Mouse (Mus musculus) liver, adult 2 months (tissue): ENCODE measurements around the gene Macrod1.

Experiments used
- CTCF ChIP-seq: fragments of 200-500 bp; IDR thresholded peaks from 2 replicates; pipeline ENCODE4 v1.5.1; 2011; ENCODE audit warnings: low read depth, low read length, control low read depth
- POLR2A ChIP-seq: fragments of 200-500 bp; IDR thresholded peaks from 2 replicates; pipeline ENCODE4 v1.6.1; 2011; ENCODE audit warnings: low read length, control low read depth; ENCODE audit not compliant: insufficient read depth; ENCODE audit errors: extremely low read depth

GRCm38 (mm10) chr19:7200427-7200826 is 143.8 kb downstream of the Macrod1 start:
- no peak for TF ChIP-seq CTCF
- no peak for TF ChIP-seq POLR2A
